Mouse (Mus musculus) heart, embryonic 14.5 days (tissue): ENCODE data around the gene Gjb4. TPM values are rescaled to one million over a fixed set of nuclear protein-coding genes. Genes with fewer than 3 reads are reported as not detected.

ENCODE experiments used
- ATAC-seq: fragments of 200-750 bp; cut with Nextera tagmentation; 2 replicates; pipeline ENCODE4 v1.8.0; 2017; ENCODE audit warnings: low read depth, moderate TSS enrichment; ENCODE audit not compliant: insufficient number of reproducible peaks, insufficient read depth, low FRiP score
- H3K27ac ChIP-seq, 2 experiments: fragments of 200-500 bp in 1 of 2; fragments of 300-500 bp in 1 of 2; sonication (generic) in 1 of 2; replicated peaks in 1 of 2; 2 replicates each; pipeline ENCODE4 v1.5.1; 2012 to 2014; ENCODE audit warnings: low read depth in 2 of 2, low read length in 2 of 2, control low read depth in 1 of 2, mild to moderate bottlenecking in 1 of 2, mixed read lengths in 1 of 2; ENCODE audit not compliant: control insufficient read depth in 1 of 2, insufficient read depth in 1 of 2
- H3K27me3 ChIP-seq: fragments of 300-500 bp; sonication (generic); 2 replicates; pipeline ENCODE4 v1.6.1; 2014; ENCODE audit warnings: mild to moderate bottlenecking, low read length, control low read depth; ENCODE audit not compliant: control insufficient read depth, insufficient read depth
- H3K36me3 ChIP-seq: fragments of 300-500 bp; sonication (generic); 2 replicates; pipeline ENCODE4 v1.6.1; 2014; ENCODE audit warnings: mild to moderate bottlenecking, control low read depth, low read length, mixed read lengths; ENCODE audit not compliant: control insufficient read depth, insufficient read depth
- H3K4me1 ChIP-seq, 2 experiments: fragments of 200-500 bp in 1 of 2; fragments of 300-500 bp in 1 of 2; sonication (generic) in 1 of 2; 2 replicates each; pipeline ENCODE4 v1.6.1; 2012 to 2014; ENCODE audit warnings: low read length in 2 of 2, control low read depth in 1 of 2, mixed read lengths in 1 of 2; ENCODE audit not compliant: control insufficient read depth in 2 of 2, insufficient read depth in 2 of 2
- H3K4me2 ChIP-seq: fragments of 300-500 bp; sonication (generic); 2 replicates; pipeline ENCODE4 v1.6.1; 2014; ENCODE audit warnings: mild to moderate bottlenecking, low read length
- H3K4me3 ChIP-seq, 2 experiments: fragments of 200-500 bp in 1 of 2; fragments of 300-500 bp in 1 of 2; sonication (generic) in 1 of 2; 2 replicates each; pipeline ENCODE4 v1.5.1; 2012 to 2014; ENCODE audit warnings: low read length in 2 of 2, mild to moderate bottlenecking in 2 of 2, control low read depth in 1 of 2, low read depth in 1 of 2, moderate library complexity in 1 of 2; ENCODE audit not compliant: control insufficient read depth in 1 of 2, insufficient read depth in 1 of 2
- H3K9ac ChIP-seq: fragments of 300-500 bp; sonication (generic); 2 replicates; pipeline ENCODE4 v1.6.1; 2014; ENCODE audit warnings: mild to moderate bottlenecking, low read length
- H3K9me3 ChIP-seq: fragments of 300-500 bp; sonication (generic); 2 replicates; pipeline ENCODE4 v1.6.1; 2016; ENCODE audit warnings: low read length, control low read depth; ENCODE audit not compliant: control insufficient read depth
- WGBS: fragments of 180-500 bp; shearing (Covaris S2); extraction: QIAGEN DNeasy Blood & Tissue Kit; methylation state at CpG from one replicate; pipeline ENCODE4 v1.1.7; 2014; 5-methylcytosine and 5-hydroxymethylcytosine counted together
- polyA plus RNA-seq: library from polyadenylated mRNA; unstranded; fragments of >200 nt; fragmentation: Nextera tagmentation; extraction: Ambion mirVana; gene quantifications from 2 replicates; pipeline ENCODE4 v1.2.1, GENCODE M21; 2014

Gene Gjb4
- polyA plus RNA-seq, 1 experiment from 2014 or later = not detected

- ATAC-seq = no peak
- Histone ChIP-seq H3K27me3 (peaks cover 75% of the 10 kb centered on the region), H3K9ac (no peak overlapping the region), H3K27ac (no peak overlapping the region), H3K4me1 (peaks cover 5 to 10% of the 10 kb centered on the region in 2 experiments; a peak in 3 of 4 replicates), H3K4me2 (peak overlapping the region; percentile 53), H3K36me3 (no peaks in the 10 kb centered on the region), H3K4me3 (peak overlapping the region in 1 of 2 experiments; percentile 13; a peak in 1 of 4 replicates), H3K9me3 (no peaks in the 10 kb centered on the region)
- WGBS = 2% methylated on average over 13 of the region's 13 CpGs
Measured at GRCm38 (mm10) chr4:127329751-127330150, 24.1 kb downstream of the Gjb4 start.

GRCm38 (mm10) chr4:127329046-127329445 lies 24.8 kb downstream of the Gjb4 start:
- Histone ChIP-seq H3K27me3 (peaks cover 73% of the 10 kb centered on the region), H3K27ac (no peak overlapping the region), H3K9ac (no peak overlapping the region), H3K9me3 (no peaks in the 10 kb centered on the region), H3K4me2 (no peak overlapping the region), H3K36me3 (no peaks in the 10 kb centered on the region), H3K4me1 (peaks cover 5 to 10% of the 10 kb centered on the region in 2 experiments; a peak in 3 of 4 replicates), H3K4me3 (no peak overlapping the region)
- no peak for ATAC-seq
- 22% methylated on average over 3 of the region's 3 CpGs for WGBS

- Histone ChIP-seq H3K36me3 (no peaks in the 10 kb centered on the region), H3K4me3 (no peak overlapping the region), H3K27me3 (peaks cover 73% of the 10 kb centered on the region), H3K9ac (no peak overlapping the region), H3K4me2 (no peak overlapping the region), H3K27ac (no peak overlapping the region), H3K9me3 (no peaks in the 10 kb centered on the region), H3K4me1 (peaks cover 5 to 10% of the 10 kb centered on the region in 2 experiments; a peak in 3 of 4 replicates)
- no peak for ATAC-seq
- WGBS = 44% methylated on average over 7 of the region's 7 CpGs
Measured at GRCm38 (mm10) chr4:127328378-127328777, 25.5 kb downstream of the Gjb4 start.

- no peak overlapping the region for H3K4me2 ChIP-seq
- WGBS = 55% methylated on average over 6 of the region's 6 CpGs
Measured at GRCm38 (mm10) chr4:127327749-127328148, 26.1 kb downstream of the Gjb4 start.

GRCm38 (mm10) chr4:127327258-127327657 lies 26.6 kb downstream of the Gjb4 start:
- H3K4me1 ChIP-seq = peaks cover 5 to 10% of the 10 kb centered on the region in 2 experiments; a peak in 3 of 4 replicates
- no peaks in the 10 kb centered on the region for H3K36me3 ChIP-seq
- H3K27ac ChIP-seq = no peak overlapping the region
- ATAC-seq = no peak
- no peak overlapping the region for H3K9ac ChIP-seq
- peaks cover 69% of the 10 kb centered on the region for H3K27me3 ChIP-seq
- WGBS = 21% methylated on average over 7 of the region's 7 CpGs
- no peak overlapping the region for H3K4me3 ChIP-seq
- no peak overlapping the region for H3K4me2 ChIP-seq
- H3K9me3 ChIP-seq = no peaks in the 10 kb centered on the region

More at GRCm38 (mm10) chr4:127327749-127328148, 26.1 kb downstream of the Gjb4 start:
- peaks cover 5 to 10% of the 10 kb centered on the region in 2 experiments; a peak in 3 of 4 replicates for H3K4me1 ChIP-seq
- H3K27me3 ChIP-seq = peaks cover 73% of the 10 kb centered on the region
- H3K9me3 ChIP-seq = no peaks in the 10 kb centered on the region
- no peak overlapping the region for H3K27ac ChIP-seq
- H3K36me3 ChIP-seq = no peaks in the 10 kb centered on the region
- no peak overlapping the region for H3K4me3 ChIP-seq
- no peak for ATAC-seq
- no peak overlapping the region for H3K9ac ChIP-seq

GRCm38 (mm10) chr4:127325276-127325675 lies 28.6 kb downstream of the Gjb4 start:
- WGBS = 82% methylated on average over 5 of the region's 5 CpGs
- no peak overlapping the region for H3K9ac ChIP-seq
- peaks cover 0 to 5% of the 10 kb centered on the region in 2 experiments; a peak in 3 of 4 replicates for H3K4me1 ChIP-seq
- no peaks in the 10 kb centered on the region for H3K9me3 ChIP-seq
- H3K4me2 ChIP-seq = no peak overlapping the region
- H3K27ac ChIP-seq = no peak overlapping the region
- no peak overlapping the region for H3K4me3 ChIP-seq
- H3K27me3 ChIP-seq = peaks cover 49% of the 10 kb centered on the region
- no peak for ATAC-seq
- no peaks in the 10 kb centered on the region for H3K36me3 ChIP-seq

GRCm38 (mm10) chr4:127324759-127325158 lies 29.1 kb downstream of the Gjb4 start:
- Histone ChIP-seq H3K4me1 (peaks cover 0 to under 1% of the 10 kb centered on the region in 2 experiments; a peak in 1 of 4 replicates), H3K27ac (no peak overlapping the region), H3K9ac (no peak overlapping the region), H3K9me3 (no peaks in the 10 kb centered on the region), H3K27me3 (peaks cover 44% of the 10 kb centered on the region), H3K36me3 (no peaks in the 10 kb centered on the region), H3K4me2 (no peak overlapping the region), H3K4me3 (no peak overlapping the region)
- 10% methylated on average over 6 of the region's 6 CpGs for WGBS
- ATAC-seq = no peak

- WGBS = 77% methylated on average over 10 of the region's 10 CpGs
Measured at GRCm38 (mm10) chr4:127324296-127324695, 29.6 kb downstream of the Gjb4 start.

More at GRCm38 (mm10) chr4:127324296-127324695, 29.6 kb downstream of the Gjb4 start:
- Histone ChIP-seq H3K27ac (no peak overlapping the region), H3K9me3 (no peaks in the 10 kb centered on the region), H3K27me3 (peaks cover 39% of the 10 kb centered on the region), H3K4me2 (no peak overlapping the region), H3K36me3 (no peaks in the 10 kb centered on the region), H3K4me1 (no peaks in the 10 kb centered on the region), H3K4me3 (no peak overlapping the region), H3K9ac (no peak overlapping the region)
- no peak for ATAC-seq
